Mouse (Mus musculus): ENCODE measurements around the gene Spem2.

Spem2 gene

GRCm38 (mm10) chr11:69835326-69835965 lies 17.2 kb upstream of the Spem2 start:
- no peak for DNase-seq

GRCm38 (mm10) chr11:69834001-69834549 lies 15.8 kb upstream of the Spem2 start:
- DNase-seq = peak; percentile 60

DNA sequence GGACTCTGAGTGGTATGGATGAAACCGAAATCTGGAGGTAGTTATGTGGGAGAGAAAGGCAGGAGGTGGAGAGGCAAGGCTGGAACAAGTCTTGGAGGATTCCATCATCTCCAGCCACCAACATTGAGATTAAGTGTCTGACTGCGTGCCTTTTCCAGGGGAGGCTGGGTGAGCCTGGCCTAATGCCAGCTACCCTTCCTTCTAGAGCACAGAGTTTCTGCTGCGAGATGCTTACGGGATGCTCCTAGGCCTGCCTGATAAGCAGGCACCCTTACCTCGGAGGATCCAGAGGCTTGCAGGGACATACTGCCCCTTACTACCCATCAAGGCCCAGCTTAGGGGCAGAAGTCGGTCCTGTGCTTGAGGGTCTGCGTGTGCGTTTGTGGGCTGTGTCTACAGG lies 15.3 kb upstream of the Spem2 start:
- no peak for DNase-seq

GRCm38 (mm10) chr11:69828832-69829231 lies 10.6 kb upstream of the Spem2 start:
- no peak for DNase-seq

- no peak for DNase-seq
Measured at GRCm38 (mm10) chr11:69823456-69823855, 5.2 kb upstream of the Spem2 start.

DNA sequence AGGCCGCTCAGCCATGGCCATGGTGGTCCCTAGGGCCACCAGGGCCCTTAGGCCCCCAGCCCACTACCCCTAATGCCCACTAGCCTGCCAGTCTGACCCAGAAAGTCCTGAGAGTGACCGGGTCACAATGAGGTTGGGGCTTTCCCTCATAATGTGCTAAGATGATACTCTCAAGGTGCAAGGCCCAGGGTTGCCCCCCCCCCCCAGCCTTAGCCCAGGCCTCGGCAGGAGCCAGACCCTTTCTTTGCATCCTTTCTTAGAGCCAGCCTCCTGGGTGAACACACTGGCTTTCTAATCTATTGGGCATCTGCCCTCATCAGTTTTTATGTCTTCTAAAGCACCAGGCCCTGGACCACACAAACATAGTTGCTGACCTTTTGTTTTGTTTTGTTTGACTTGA lies 3.8 kb upstream of the Spem2 start, which contains the start of gene Spem1:
TSS of gene Spem1 (minus strand) at position 101 of the 400 bp plus-strand sequence.
- no peak for DNase-seq

DNA sequence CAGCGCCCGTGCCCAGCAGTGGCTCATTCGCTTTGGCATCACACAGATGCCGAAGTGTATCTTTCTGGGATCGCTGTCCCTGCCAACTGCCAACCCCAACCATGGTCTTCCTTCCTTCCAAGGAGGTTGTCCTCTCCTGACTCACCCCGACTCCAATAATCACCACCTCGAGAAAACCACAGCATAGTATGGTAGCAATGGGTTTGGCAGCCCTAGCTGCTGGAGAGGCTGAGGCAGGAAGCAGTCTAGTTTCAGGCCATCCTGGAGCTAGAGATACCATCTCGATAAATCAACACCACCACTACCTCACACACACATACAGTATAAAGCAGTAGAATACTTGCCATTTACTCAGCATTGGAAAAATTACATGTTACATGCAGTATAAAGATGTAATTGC lies 606 bp upstream of the Spem2 start:
- no peak for DNase-seq

DNA sequence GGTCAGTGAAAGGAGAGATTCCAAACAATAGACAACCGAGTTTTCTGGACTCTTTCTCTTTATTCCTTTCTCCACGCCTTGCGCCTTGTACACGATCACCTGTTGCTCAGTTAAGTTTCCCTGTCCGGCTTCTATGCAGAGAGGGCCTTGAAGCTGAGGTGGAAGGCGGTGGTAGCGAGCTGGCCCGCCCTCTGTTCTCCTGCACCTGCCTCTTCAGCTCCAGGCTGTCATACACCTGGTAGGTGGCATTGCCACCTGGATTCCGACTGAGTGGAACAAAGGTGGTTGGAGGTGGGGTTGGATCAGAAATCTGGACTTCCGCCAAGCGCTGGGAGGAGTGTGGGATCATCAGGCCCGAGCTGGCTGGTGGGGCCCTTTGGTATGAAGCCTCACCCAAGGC lies 1.7 kb downstream of the Spem2 start:
- DNase-seq = no peak

DNA sequence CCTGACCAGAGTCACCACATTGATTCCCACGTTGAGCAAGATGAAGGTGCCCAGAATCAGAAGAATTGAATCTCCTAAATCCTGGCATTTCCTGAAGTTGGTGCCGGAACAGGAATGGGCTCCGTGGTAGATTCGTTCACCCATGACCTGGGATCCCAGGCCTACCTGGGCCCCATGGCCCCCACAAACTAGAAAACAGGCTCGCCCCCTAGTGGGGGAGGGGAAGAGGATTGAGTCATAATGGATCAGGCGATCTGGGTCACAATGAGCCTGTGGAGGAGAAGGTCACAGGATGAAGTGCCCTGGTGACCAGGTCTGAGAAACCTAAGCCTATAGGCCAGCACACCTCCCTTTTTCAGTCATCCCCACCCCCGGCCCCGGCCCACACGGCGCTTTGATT lies 3.1 kb downstream of the Spem2 start, which contains the start of gene Gm39566:
TSS of gene Gm39566 (minus strand) at position 144 of the 400 bp plus-strand sequence.
- peak; percentile 13 for DNase-seq

DNA sequence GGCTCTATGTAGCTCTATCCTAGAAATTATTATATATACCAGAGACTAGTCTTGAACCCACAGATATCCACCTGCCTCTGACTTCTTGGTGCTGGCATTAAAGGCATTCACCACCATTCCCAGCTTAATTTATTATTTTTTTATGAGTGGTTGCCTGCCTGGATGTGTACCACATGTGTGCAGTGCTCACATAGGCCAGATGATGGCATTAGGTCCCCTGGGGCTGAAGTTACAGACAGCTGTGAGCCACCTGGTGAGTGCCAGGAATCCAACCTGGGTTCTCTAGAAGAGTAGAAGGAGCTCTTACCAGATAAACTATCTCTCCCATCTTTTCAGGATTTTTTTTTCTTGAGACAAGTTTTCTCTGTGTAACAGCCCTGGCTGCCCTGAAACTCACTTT lies 8.0 kb downstream of the Spem2 start:
- DNase-seq = no peak

DNA sequence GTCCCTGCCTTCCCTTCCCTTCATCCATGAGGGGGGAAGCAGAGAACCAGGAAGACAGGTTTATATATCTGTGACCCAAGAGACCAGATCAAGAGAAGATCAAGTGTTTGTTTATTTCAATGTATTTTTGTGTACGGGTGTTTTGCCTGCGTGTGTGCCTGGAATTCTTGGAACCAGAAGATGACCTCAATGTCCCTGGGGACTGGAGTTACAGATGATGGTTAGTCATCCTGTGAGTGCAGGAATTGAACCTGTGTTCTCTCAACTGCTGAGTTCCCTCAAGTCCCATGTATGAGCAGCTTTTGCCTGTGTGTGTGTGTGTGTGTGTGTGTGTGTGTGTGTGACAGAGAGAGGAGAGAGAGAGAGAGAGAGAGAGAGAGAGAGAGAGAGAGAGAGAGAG lies 10.6 kb downstream of the Spem2 start:
- DNase-seq = no peak

DNA sequence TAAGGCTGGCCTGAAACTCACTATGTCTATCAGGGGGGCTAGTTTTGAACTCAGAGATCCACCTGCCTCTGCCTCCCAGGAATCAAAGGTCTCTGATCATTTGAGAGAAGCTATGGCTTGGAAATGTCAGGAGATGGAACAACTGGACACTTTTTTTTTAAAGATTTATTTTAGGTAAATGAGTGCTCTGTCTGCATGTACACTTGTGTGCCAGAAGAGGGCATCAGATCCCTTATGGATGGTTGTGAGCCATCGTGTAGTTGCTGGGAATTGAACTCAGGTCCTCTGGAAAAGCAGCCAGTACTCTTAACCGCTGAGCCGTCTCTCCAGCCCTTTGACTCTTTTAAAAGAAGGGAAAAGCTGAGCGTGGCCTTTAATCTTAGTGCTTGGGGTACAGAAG lies 11.9 kb downstream of the Spem2 start:
- DNase-seq = no peak

DNA sequence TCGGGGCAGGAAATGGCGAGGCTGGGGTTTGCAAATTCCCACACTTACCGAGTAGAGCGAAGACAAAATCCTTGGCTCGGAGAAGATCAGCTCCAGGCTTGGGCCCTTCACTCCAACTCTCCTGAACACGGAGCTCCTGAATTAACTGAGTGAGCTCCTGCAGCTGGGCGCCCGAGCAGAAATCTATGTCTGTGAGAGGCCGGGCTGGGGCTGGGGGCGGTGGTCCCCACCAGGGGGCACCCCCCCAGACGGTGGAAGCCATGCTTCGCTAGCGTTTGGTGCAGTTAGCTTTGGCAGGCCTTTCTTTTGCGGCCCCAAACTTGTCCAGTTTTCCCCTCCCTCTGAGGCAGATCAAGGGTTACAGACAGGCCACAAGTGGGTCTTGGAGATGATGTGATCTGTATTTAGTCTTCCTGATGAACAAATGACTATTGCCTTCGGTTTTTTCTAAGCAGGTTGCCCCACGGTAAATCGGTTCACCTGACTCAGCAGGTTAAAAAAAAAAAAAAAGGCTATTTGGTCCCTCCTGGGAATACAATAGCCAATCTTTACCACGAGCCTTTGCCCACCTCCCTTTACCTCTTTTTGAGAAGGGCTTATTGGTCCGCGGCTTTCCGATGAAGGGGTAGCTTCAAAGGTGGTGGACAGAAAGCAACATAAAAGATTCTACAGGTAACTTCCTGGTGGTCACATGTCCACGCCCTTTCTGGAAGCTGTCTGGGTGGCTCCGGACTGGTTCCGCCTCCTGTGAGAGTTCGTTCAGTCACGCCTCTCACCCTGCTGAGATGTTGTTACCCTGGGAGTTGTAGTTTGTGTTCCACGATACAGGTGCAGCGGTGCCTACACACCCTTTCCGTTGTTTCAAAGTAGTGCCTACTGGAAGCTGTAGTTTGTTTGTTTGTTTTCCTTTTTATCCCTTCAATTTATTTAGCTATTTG lies 13.0 kb downstream of the Spem2 start, which contains the start of gene Tmem102:
TSS of gene Tmem102 (minus strand) at position 653 of the 938 bp plus-strand sequence.
- peak; percentile 79 for DNase-seq

DNA sequence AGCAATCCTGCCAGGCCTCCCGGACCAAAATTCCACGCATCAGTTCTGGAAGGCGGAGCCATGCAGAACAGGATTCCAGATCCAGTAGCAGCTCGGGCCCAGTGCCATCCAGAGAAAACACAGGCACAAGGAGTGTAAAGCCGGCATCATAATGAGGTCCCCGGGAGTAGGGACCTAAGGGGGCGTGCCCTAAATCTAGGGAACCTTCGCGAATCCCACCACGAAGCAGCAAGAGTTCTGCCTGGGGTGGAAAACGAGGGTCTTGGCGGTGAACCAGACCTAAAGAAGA lies 13.7 kb downstream of the Spem2 start:
- DNase-seq = peak; percentile 56

DNA sequence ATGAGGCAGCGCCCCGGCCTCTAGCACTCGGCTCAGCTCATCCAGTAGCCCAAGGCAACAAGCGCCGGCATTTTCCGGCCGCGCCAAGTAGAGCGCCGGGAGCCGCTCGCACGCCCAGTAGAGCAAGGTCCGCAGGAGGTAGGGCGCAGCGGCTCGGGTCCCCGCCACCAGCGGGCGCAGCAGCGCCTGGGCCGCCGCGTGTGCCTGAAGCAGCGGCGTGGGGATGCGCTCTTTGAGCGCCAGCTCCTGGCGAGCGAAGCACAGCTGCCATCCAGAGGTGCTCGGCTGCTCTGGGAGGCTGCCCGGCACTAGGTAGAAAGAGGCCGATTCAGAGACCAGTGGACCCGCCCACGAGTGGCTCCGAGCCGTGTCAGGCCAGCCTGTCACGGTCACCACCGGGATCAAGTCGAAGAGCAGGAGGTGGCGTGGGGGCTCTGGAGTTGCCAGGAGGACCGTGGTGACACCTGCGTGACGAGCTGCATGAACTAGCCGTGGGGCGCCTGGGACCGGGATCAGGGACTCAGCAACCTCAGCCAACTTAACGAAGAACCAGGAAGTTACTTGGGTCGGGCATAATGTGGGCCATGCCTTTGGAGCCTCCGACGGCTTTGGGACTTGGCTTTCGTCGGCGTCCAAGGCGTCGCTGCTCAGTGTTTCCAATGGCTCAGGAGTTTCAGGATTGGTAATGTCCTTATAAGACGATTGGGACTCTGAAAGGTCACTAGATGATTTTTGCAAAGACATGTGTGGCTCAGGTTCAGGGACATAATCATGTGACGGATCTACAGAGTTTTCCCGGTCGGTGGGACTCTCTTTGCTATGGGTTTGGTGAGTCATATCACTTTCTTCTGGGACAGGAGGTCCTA lies 14.2 kb downstream of the Spem2 start:
- DNase-seq = peak; percentile 89

- no peak for DNase-seq
Measured at GRCm38 (mm10) chr11:69803328-69803727, 14.9 kb downstream of the Spem2 start.

- DNase-seq = peak; percentile 93
Measured at GRCm38 (mm10) chr11:69802648-69803105, 15.6 kb downstream of the Spem2 start.

DNA sequence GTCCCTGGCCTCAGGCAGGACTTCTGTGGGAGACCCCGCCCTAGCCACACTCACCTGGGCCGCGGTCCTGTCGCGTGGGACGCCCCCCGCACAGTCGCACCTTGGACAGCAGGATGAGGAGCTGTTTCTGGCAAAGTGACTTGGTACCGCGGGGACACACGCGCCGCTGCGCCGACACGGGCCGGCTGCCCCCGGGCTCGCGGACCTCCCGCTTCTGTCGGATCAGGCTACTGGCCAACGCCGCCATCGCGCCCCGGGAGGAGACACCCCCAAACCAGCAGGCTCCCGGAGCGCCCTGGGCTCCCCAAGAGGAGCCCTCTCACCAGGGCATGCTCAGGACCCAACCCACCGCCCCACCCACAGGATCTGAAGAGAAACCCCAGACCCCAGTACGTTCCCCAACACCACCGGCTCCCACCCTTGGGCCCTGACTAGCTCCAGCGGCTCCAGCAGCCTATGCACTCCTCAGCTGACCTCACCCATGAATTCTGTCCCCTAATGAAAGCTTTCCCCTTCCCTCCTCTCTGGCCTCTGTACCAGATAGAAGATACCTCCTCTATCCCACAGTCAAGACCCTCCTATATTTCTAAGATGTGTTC lies 16.8 kb downstream of the Spem2 start, which contains the start of gene Fgf11:
TSS of gene Fgf11 (minus strand) at position 479 of the 599 bp plus-strand sequence.
- DNase-seq = peak; percentile 49

DNA sequence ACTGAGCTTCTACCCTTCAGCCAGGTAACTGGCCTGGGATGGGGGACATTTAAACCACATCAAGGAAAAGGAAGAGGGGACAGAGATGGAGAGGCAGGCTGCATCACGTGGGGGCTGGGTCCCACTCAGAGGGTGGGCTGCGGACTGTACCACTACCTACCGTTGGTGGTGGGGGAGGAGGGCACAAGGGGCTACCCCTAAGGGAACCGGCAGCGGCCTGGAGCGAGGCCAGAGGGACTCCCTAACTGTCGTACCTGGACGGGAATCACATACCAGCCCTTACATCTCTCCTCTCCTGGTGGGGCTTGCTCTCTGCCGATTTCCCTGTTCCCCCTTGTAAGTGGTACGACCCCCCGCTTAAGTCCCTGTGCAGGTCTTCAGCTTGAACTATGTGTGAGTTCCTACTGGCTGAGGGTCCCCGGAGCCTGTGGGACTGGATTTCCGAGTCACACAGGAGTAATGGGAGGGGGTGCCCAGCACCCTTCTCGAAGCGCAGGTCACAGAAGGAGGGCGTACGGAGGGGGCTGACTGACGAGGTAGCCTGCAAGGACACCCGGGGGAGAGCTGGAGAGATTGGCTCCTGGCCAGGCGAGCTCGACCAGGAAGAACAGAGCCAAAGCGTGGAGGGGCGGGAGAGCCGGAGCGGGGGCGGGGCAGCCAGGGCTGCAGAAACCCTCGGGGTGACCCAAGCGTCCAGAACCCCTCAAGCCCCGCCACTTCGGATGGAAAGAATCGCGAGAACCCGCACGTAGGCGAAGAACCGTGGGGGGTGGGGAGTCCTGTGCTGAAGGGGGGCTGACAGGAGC lies 17.7 kb downstream of the Spem2 start:
- peak; percentile 87 for DNase-seq

GRCm38 (mm10) chr11:69800138-69800391 lies 18.2 kb downstream of the Spem2 start:
- DNase-seq = peak; percentile 51

GRCm38 (mm10) chr11:69799394-69800137 lies 18.7 kb downstream of the Spem2 start:
- DNase-seq = peak; percentile 41
